Comparison of ENCODE assay signal across 9 mouse cellular contexts in the genomic region with DNA sequence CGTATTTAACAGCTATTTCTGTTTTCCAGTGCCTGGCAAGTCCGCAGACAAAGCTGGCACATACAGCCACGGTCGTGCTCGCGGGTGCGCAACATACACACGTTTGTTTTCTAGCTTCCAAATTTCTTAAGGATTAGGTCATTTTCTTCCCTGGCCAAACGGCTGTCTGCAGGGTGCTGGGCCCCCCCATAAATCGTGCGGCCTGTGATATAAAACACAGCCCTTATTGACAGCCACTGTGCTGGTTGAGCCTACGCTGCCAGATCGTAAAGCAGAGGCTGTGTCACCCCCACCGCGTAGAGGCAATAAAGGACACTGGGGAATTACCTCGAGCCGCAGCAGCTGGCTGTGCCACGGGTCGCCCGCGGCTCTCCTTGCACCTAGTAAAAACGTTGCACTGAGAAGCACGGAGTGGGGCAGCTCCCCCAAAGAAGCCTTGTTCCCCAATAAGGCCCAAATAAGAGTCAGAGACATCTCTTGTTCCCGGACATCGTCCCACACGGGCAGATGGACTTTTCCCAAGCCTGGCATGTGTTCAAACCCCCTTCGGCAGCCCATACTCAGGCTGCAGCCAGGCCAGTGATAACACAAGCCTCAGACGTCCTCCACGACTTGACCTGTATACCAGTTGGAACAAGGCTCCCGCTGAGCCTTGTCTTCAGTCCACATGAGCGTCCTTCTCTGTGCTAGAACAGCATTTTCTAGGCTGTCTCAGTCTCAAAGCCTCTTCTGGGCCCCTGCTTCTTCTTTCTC.
DNase-seq lines count a peak whose midpoint lies in the region; ATAC-seq and TF ChIP-seq lines count a peak whose summit lies in the region.
"Had no signal": no experiment of that assay in that cellular context is flagged by ENCODE, and none has a peak within 500 bp of the region (broad histone marks: within the 10 kb centered on the region; RNA-seq: fewer than 3 reads in every experiment).

No protein-coding gene starts in this region.

- no peaks in the 10 kb centered on the region; the same call in 1 of the 2 replicates for H3K27me3 ChIP-seq in heart, embryonic 16.5 days (ENCODE audit: control insufficient read depth, insufficient read depth, low read length)
- H3K27me3 ChIP-seq in neural tube, embryonic 11.5 days (ENCODE audit: control insufficient read depth, insufficient read depth, low read length), result no peaks in the 10 kb centered on the region
- H3K27me3 ChIP-seq in cerebellum, adult 2 months (ENCODE audit: control insufficient read depth, insufficient read depth, low read length), result no peaks in the 10 kb centered on the region

- H3K4me2 ChIP-seq in heart, embryonic 16.5 days (ENCODE audit: low read depth, low read length), result 0 out of 2 replicates have a peak overlapping the region, but pooled peaks have one; percentile 5
- peak overlapping the region; percentile 30 for H3K4me2 ChIP-seq in neural tube, embryonic 11.5 days (ENCODE audit: low read depth)
- H3K4me2 ChIP-seq: midbrain, embryonic 12.5 days had no signal

- TF ChIP-seq CTCF in cerebellum, adult 2 months (IDR thresholded peaks at IDR 0.05; ENCODE audit: borderline replicate concordance, insufficient read depth, low read depth, low read length), result no peak

- peak; percentile 66; the same call in 1 of the 2 replicates for ATAC-seq in heart, embryonic 16.5 days (replicated peaks; ENCODE audit: extremely low read depth, insufficient read depth, low FRiP score)
- ATAC-seq in neural tube, embryonic 11.5 days (ENCODE audit: insufficient read depth, low FRiP score, low TSS enrichment), result peak; percentile 92

- peak; percentile 50 to 60 for DNase-seq in cerebellum, postnatal 10 days
- DNase-seq in cerebellum, adult 11 months, result no peak
- DNase-seq in lung, postnatal 10 days, result peak; percentile 10
- DNase-seq in lung, postnatal 25 days (ENCODE audit: low spot score), result no peak
- DNase-seq in neural tube, embryonic 11.5 days (ENCODE audit: low spot score), result peak; percentile 45
- no peak for DNase-seq in cerebellum, adult 2 months
- no peak for DNase-seq in lung, postnatal 36 days

- no peak overlapping the region for H3K27ac ChIP-seq in heart, embryonic 16.5 days (ENCODE audit: low read length)
- no peak overlapping the region for H3K27ac ChIP-seq in neural tube, embryonic 11.5 days (ENCODE audit: low read depth, low read length)
- no peak overlapping the region for H3K27ac ChIP-seq in cerebellum, adult 2 months (ENCODE audit: insufficient read depth, low read length)
- H3K27ac ChIP-seq: midbrain, embryonic 12.5 days had no signal

- H3K9ac ChIP-seq in heart, embryonic 16.5 days (ENCODE audit: low read length), result no peak overlapping the region
- 0 out of 2 replicates have a peak overlapping the region, but pooled peaks have one; percentile 8 for H3K9ac ChIP-seq in neural tube, embryonic 11.5 days (ENCODE audit: low read length)
- H3K9ac ChIP-seq: midbrain, embryonic 12.5 days had no signal

- no peak overlapping the region for H3K4me3 ChIP-seq in heart, embryonic 16.5 days (ENCODE audit: low read length)
- H3K4me3 ChIP-seq in neural tube, embryonic 11.5 days (ENCODE audit: low read depth, low read length), result no peak overlapping the region
- no peak overlapping the region for H3K4me3 ChIP-seq in cerebellum, adult 2 months (replicated peaks; ENCODE audit: insufficient read depth, low read depth, low read length)
- H3K4me3 ChIP-seq: midbrain, embryonic 12.5 days had no signal

- TF ChIP-seq POLR2A in cerebellum, adult 2 months (IDR thresholded peaks at IDR 0.05; ENCODE audit: borderline replicate concordance, insufficient read depth, low read length), result no peak

- no peaks in the 10 kb centered on the region for H3K4me1 ChIP-seq in heart, embryonic 16.5 days (ENCODE audit: control insufficient read depth, insufficient read depth, low read length)
- peaks cover 8% of the 10 kb centered on the region for H3K4me1 ChIP-seq in neural tube, embryonic 11.5 days (ENCODE audit: control insufficient read depth, insufficient read depth, low read length)
- peaks cover 6% of the 10 kb centered on the region for H3K4me1 ChIP-seq in cerebellum, adult 2 months (ENCODE audit: control insufficient read depth, insufficient read depth, low read length)

- H3K36me3 ChIP-seq in heart, embryonic 16.5 days (ENCODE audit: control insufficient read depth, insufficient read depth), result no peaks in the 10 kb centered on the region
- no peaks in the 10 kb centered on the region for H3K36me3 ChIP-seq in neural tube, embryonic 11.5 days (ENCODE audit: control insufficient read depth, insufficient read depth, low read length)
- H3K36me3 ChIP-seq: midbrain, embryonic 12.5 days had no signal

- 50% methylated on average over 31 of the region's 31 CpGs for WGBS in heart, embryonic 16.5 days
- 22% methylated on average over 31 of the region's 31 CpGs for WGBS in neural tube, embryonic 11.5 days
- WGBS in cerebellum, adult 2 months, result 53% methylated on average over 31 of the region's 31 CpGs

- H3K9me3 ChIP-seq in heart, embryonic 16.5 days (replicated peaks; ENCODE audit: control insufficient read depth, low read length), result no peaks in the 10 kb centered on the region
- H3K9me3 ChIP-seq in neural tube, embryonic 11.5 days (ENCODE audit: control insufficient read depth, low read length), result no peaks in the 10 kb centered on the region

Comparison
In these comparisons a context has a peak if more than half of its experiments do, and no peak if none do; other contexts are left out.
1. DNase-seq: peak in cerebellum, postnatal 10 days (2 of 2), lung, postnatal 10 days (single experiment) and neural tube, embryonic 11.5 days (single experiment); none in cerebellum, adult 11 months (single experiment), lung, postnatal 25 days (single experiment), cerebellum, adult 2 months (0 of 2) and lung, postnatal 36 days (single experiment).